Mouse (Mus musculus): ENCODE results near the gene Rprd2.

Gene Rprd2

GRCm38 (mm10) chr3:95728906-95729305 is 89.8 kb downstream of the Rprd2 start:
- Histone ChIP-seq H3K36me3 (ENCODE audit: insufficient read depth, low read length) (peaks cover 4% of the 10 kb centered on the region; the same call in 1 of the 2 replicates), H3K4me1 (replicated peaks; ENCODE audit: low read depth, low read length) (peaks cover 25% of the 10 kb centered on the region), H3K4me3 (replicated peaks; ENCODE audit: low read length) (no peak overlapping the region), H3K9me3 (ENCODE audit: low read length) (no peaks in the 10 kb centered on the region), H3K27me3 (ENCODE audit: insufficient read depth, low read length) (no peaks in the 10 kb centered on the region)
- TF ChIP-seq CTCF (conservative IDR thresholded peaks at IDR 0.05; ENCODE audit: low read length) (no peak), POU5F1 (IDR thresholded peaks at IDR 0.05; ENCODE audit: borderline replicate concordance, low read length) (no peak), NANOG (IDR thresholded peaks at IDR 0.05; ENCODE audit: borderline replicate concordance, low read length) (no peak)

- no peaks in the 10 kb centered on the region for H3K9me3 ChIP-seq (ENCODE audit: low read length)
- H3K4me3 ChIP-seq (replicated peaks; ENCODE audit: low read length): no peak overlapping the region
- H3K4me1 ChIP-seq (replicated peaks; ENCODE audit: low read depth, low read length): peaks cover 8% of the 10 kb centered on the region
- no peaks in the 10 kb centered on the region for H3K27me3 ChIP-seq (ENCODE audit: insufficient read depth, low read length)
- TF ChIP-seq POU5F1 (IDR thresholded peaks at IDR 0.05; ENCODE audit: borderline replicate concordance, low read length) (no peak), CTCF (conservative IDR thresholded peaks at IDR 0.05; ENCODE audit: low read length) (no peak), NANOG (IDR thresholded peaks at IDR 0.05; ENCODE audit: borderline replicate concordance, low read length) (no peak)
- H3K36me3 ChIP-seq (ENCODE audit: insufficient read depth, low read length): no peaks in the 10 kb centered on the region
These were observed 91.8 kb downstream of the Rprd2 start for GRCm38 (mm10) chr3:95726696-95727358.

- Histone ChIP-seq H3K36me3 (ENCODE audit: insufficient read depth, low read length) (no peaks in the 10 kb centered on the region), H3K4me3 (replicated peaks; ENCODE audit: low read length) (no peak overlapping the region), H3K9me3 (ENCODE audit: low read length) (no peaks in the 10 kb centered on the region), H3K4me1 (replicated peaks; ENCODE audit: low read depth, low read length) (peaks cover 6% of the 10 kb centered on the region), H3K27me3 (ENCODE audit: insufficient read depth, low read length) (no peaks in the 10 kb centered on the region)
- TF ChIP-seq NANOG (IDR thresholded peaks at IDR 0.05; ENCODE audit: borderline replicate concordance, low read length) (no peak), CTCF (conservative IDR thresholded peaks at IDR 0.05; ENCODE audit: low read length) (no peak), POU5F1 (IDR thresholded peaks at IDR 0.05; ENCODE audit: borderline replicate concordance, low read length) (no peak)
These were observed 92.8 kb downstream of the Rprd2 start for GRCm38 (mm10) chr3:95725863-95726262.

GRCm38 (mm10) chr3:95722386-95722785 is 96.3 kb downstream of the Rprd2 start:
- no peak for TF ChIP-seq POU5F1 (IDR thresholded peaks at IDR 0.05; ENCODE audit: borderline replicate concordance, low read length)
- no peak for TF ChIP-seq CTCF (conservative IDR thresholded peaks at IDR 0.05; ENCODE audit: low read length)
- TF ChIP-seq NANOG (IDR thresholded peaks at IDR 0.05; ENCODE audit: borderline replicate concordance, low read length): no peak
- H3K27me3 ChIP-seq (ENCODE audit: insufficient read depth, low read length): no peaks in the 10 kb centered on the region

GRCm38 (mm10) chr3:95718153-95718552 is 100.5 kb downstream of the Rprd2 start:
- Histone ChIP-seq H3K27me3 (ENCODE audit: insufficient read depth, low read length) (peaks cover 3% of the 10 kb centered on the region; the same call in 1 of the 2 replicates), H3K4me3 (replicated peaks; ENCODE audit: low read length) (no peak overlapping the region), H3K36me3 (ENCODE audit: insufficient read depth, low read length) (no peaks in the 10 kb centered on the region), H3K4me1 (replicated peaks; ENCODE audit: low read depth, low read length) (no peaks in the 10 kb centered on the region), H3K9me3 (ENCODE audit: low read length) (peaks cover 11% of the 10 kb centered on the region)
- TF ChIP-seq CTCF (conservative IDR thresholded peaks at IDR 0.05; ENCODE audit: low read length): no peak

More at GRCm38 (mm10) chr3:95722386-95722785, 96.3 kb downstream of the Rprd2 start:
- H3K36me3 ChIP-seq (ENCODE audit: insufficient read depth, low read length): no peaks in the 10 kb centered on the region
- no peaks in the 10 kb centered on the region for H3K4me1 ChIP-seq (replicated peaks; ENCODE audit: low read depth, low read length)
- no peak overlapping the region for H3K4me3 ChIP-seq (replicated peaks; ENCODE audit: low read length)
- H3K9me3 ChIP-seq (ENCODE audit: low read length): no peaks in the 10 kb centered on the region

- no peak for TF ChIP-seq POU5F1 (IDR thresholded peaks at IDR 0.05; ENCODE audit: borderline replicate concordance, low read length)
- TF ChIP-seq CTCF (conservative IDR thresholded peaks at IDR 0.05; ENCODE audit: low read length): no peak
- TF ChIP-seq NANOG (IDR thresholded peaks at IDR 0.05; ENCODE audit: borderline replicate concordance, low read length): no peak
- Histone ChIP-seq H3K36me3 (ENCODE audit: insufficient read depth, low read length) (no peaks in the 10 kb centered on the region), H3K4me3 (replicated peaks; ENCODE audit: low read length) (no peak overlapping the region), H3K4me1 (replicated peaks; ENCODE audit: low read depth, low read length) (no peaks in the 10 kb centered on the region), H3K27me3 (ENCODE audit: insufficient read depth, low read length) (peaks cover 3% of the 10 kb centered on the region; the same call in 1 of the 2 replicates), H3K9me3 (ENCODE audit: low read length) (peaks cover 16% of the 10 kb centered on the region)
These were observed 102.6 kb downstream of the Rprd2 start for GRCm38 (mm10) chr3:95716075-95716474.

Measured in E14TG2a.4 (cell line).